Mouse (Mus musculus) heart, postnatal 10 days (tissue): Measurements from ENCODE around the gene Ccdc33. TPM values are rescaled to one million over a fixed set of nuclear protein-coding genes. Genes with fewer than 3 reads are reported as not detected.

ENCODE experiments used
- DNase-seq, 2 experiments: peaks; one replicate each; pipeline ENCODE4 v3.0.0; 2021
- intact Hi-C: fragments of 180-260 bp; cut with DNase I; formaldehyde crosslinking; loops from one replicate; pipeline ENCODE4 v1.15.1; 2025
- total RNA-seq, 2 experiments: library from RNA; stranded (reverse); gene quantifications; 2 replicates each; pipeline ENCODE4 v1.2.3; 2021

The Ccdc33 gene
- total RNA-seq, 2 experiments from 2014 or later = not detected

DNA sequence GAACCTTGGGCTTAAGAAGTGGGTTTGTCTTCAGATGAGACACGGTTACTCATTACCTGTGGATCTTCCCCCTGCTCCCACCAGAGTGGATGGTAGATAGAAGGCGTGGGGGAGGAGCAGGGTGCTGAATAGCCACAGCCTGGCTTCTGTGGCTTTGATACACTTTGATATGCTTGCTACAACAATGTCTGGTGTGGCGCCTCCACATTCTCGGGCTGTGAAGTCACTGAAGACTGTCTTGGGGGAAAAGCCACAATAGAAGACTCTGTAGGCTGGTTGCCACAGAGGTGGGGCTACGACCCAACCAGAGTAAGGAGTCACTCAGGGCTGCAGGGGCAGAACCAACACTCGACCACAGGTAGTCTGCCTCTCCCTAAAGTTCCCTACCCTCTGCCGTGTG is 13.1 kb upstream of the Ccdc33 start:
- no peak for DNase-seq
- intact Hi-C loops = no loop called here

DNA sequence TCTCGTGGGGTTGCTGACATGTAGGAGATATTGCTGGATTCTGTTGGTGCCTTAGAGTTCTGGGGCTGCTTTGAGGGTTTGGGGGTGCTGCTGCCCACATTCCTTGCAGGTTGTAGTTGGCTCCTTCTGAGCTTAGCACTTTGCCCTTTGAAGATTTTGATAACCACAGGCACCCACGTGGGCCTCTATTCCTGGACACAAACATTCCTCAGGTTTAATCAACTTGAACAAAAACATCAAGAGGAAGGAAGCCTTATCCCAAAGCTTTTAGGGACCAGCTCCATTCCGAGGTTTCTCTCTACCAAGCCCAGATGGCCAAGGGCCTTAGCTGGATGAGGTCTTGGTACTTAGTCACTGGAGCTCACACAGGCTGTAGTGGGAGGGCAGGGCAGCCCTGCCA is 12.3 kb upstream of the Ccdc33 start:
- no peak for DNase-seq
- intact Hi-C loops = no loop called here

DNA sequence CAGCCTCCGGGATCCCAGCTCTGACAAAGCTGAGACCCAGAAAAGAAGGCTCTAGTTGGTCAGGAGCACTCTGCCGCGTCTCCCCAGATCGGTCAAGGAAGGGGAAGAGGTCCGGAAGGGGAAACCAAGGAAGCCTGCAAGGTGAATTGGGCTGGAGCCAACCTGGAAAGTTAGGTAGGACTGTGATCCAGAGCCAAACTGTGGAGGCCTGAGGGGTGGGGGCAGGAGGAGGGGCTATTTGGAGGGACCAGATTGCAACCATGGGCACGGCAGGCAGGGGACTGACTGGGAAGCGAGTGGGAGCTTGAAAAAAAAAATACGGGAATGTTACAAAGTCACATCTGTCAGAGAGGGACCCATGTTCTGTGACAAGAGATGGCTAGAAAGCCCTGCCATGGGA is 10.9 kb upstream of the Ccdc33 start:
- DNase-seq = no peak
- intact Hi-C loops = no loop called here

DNA sequence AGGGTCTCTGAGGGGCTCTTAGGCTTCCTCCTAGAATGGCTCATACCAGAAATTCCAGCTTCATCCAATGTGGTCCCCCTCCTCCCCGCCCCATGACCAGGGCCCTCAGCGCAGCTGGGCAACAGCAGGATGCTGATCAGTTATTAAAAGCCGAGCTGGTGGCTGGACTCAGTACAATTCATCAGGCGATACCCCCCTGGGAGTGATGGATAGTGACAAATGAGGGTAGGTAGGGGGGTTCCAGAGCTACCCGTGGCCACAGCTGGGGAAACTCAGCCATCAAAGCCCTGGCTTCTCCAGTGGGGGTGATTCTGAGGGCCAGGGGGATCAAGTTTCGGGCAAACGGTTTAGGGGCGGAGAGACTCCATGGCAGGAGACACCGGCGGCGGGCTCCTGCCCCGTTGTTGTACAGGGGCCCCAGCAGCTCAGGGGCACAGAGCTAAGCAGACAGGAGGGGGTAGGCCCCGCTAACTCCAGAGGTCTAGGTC is 10.3 kb upstream of the Ccdc33 start:
- DNase-seq = no peak
- intact Hi-C loops = no loop called here

DNA sequence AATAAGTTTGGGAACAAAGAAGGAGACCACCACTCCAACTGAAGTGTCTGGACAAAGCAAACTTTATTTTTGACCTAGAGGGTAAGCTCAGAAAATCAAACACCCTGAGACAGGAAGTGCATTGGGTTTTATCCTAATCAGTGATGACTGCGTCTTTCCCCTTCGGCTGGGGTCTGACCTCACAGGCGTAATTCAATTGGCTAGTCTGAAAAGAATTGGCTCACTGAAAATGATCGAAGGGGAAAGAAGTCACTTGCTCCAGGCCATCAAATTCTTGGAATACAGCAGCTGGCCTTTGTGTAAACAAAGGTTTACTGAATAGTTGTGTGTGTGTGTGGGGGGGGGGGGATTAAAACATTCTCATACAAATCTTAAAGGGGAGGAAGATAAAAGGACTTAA is 7.2 kb upstream of the Ccdc33 start:
- no peak for DNase-seq
- intact Hi-C loops = no loop called here

DNA sequence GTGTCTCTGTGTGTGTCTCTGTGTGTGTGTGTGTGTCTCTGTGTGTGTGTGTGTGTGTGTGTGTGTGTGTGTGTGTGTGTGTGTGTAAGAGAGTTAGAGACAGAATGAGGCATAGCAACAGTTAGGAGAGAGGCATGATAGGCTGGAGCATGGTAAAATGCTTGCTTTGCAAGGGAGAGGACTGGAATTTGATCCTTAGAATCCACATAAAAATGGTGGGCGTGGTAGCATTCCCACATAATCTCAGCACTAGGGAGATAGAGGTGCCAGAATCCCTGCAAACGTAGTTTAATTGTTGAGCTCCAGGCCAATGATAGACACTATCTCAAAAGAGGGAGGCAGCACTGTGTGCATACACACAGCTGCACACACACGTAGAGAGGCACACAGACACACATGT is 6.5 kb upstream of the Ccdc33 start:
- intact Hi-C loops = no loop called here
- no peak for DNase-seq

DNA sequence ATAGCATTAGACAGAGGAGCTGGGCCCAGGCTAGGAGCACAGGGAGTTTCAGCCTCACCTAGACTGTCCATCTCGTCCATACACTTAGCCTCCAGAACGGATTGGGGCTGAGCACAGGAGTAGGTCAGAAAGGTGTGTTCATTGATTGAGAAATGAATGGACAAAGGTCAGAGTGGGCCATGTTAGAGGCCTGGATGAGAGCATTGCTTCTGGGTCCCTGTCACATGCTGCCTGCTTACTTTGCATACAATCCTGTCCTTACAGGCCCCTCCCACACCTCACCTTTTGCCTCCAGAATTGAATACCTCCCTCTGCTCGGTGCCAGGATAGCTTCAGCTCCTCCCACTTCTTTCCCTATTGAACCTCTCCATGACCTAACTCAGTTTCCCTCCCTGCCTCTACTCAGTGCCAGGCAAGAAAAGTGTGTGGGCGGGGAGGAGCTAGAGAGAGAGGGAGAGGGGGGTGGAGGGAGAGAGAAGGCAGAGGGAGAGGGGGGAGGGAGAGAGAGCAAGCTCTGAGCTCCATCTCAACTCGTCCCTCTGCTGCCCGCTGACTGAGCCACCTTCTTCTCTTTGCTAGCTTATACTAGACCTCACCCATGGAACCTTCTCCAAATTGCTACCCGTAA is 2.5 kb downstream of the Ccdc33 start:
- no peak for DNase-seq
- intact Hi-C loops = no loop called here

DNA sequence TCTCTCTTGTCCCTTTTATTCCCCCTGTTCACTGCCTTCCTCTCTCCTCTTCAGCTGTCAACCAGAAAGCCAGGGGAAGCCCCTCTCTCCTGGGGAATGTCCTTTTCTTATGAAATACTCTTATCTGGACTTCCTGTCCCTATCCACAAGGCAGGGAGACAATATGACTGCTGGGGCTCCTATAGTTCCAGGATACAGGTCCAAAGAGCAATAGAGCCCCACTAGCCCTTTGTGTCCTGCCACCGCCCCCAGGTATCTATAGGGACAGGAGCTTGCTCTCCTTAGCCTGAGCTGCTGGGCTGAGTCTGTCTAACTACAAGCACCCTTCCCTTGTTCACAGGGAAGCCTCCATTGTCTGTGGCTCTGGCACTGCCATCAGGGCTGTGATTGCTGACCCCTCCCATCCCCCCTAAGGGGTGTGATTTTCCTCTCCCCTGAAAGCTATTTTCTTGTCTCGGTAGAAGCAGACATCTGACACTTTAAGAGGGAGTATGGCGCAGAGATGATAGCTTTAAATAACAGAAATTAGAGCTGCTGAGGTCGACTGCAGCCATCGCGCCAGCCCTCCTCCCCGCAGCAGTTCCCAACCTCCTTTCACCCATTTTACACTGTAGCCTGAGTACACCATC is 3.2 kb downstream of the Ccdc33 start:
- intact Hi-C loops = no loop called here

DNA sequence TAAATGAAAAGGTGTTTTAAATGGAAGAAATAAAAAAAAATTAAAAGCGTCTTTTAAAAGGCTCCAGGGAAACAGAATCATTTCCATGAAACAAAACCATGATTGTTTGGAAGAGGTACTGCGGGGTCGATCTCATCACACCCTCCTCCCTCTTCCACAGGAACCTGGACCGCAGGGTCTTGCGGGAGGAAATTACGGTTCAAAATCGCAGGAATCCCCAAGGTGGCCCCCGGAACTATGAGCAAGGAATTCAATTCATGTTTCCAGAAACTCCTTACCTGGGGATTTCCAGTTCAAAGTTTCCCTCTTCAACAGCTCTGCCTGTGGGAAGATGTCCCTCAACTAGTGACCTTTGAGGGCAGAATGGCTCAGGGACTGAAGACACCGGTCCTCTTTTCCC is 4.6 kb downstream of the Ccdc33 start:
- intact Hi-C loops = no loop called here
- DNase-seq = no peak

More for the DNA sequence above, 3.2 kb downstream of the Ccdc33 start:
- no peak for DNase-seq

DNA sequence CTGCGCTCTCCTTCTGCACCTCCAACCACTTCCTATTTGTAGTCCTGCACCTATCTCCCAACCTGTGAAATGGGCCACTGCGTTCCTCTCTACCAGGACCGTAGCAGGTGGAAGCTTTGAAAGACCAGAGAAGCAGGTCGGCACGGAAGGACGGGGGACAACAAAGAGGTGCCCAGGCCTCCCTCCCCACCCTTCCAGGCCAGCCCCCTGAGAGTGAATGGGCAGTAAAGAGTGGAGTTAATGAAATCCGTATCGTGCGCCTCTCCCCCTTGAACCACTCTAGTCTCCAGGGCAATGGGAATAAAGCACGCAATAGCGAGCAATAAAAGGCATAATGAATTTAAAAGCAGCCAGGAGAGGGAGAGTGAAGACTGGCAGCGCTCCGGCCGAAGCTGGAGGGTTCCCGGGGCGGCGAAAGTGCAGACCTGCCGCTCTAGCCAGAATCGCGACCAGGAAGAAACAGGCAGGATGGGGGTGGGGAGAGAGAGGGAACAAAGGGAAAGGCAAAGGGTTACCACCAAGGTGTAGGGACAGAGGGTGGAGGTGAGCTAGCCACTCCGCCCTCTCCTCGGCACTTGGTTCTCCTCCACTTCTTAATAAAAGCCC is 5.2 kb downstream of the Ccdc33 start:
- DNase-seq = peak in 1 of 2 experiments; percentile 22
- intact Hi-C loops = no loop called here

DNA sequence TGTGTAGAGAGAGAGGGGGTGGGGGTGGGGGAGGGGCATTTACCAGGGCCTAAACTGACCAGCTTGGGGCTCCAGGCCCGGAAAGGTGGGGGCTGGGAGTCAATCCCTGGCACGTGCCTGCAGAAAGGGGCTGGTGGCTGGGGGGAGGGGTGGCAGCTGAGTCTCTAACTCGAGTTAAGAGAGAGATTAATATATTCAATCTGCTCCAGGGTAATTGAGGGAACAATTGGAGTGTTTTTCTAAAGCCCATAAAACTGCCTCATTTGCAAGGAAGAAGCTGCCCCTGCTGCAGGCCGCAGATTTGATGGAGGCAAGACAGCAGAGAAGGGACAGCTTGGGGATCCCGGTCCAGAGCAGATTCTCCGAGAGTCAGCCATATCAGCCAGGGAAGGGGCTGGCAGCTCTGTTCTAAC is 5.8 kb downstream of the Ccdc33 start:
- DNase-seq = no peak
- intact Hi-C loops = no loop called here

DNA sequence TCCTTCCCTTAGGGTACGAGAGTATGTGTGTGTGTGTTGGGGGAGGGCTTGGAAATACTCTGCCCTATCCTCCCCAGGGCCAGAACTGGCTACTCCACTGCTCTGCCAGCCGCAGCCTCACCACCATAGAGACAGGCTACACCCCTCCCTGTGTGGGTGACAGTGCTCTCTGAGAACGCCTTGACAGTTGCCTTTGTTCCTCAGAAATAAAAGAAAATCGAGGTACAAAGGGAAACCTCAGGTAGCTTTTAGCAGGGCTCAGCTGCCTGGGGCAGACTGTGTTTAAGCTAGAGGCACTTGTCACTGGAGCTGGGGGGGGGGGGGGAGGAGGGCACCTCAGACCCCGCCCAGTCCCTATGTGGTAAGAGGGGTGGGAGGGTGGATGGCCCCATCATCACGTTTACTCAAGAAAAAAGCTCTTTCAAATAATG is 6.3 kb downstream of the Ccdc33 start:
- no peak for DNase-seq
- intact Hi-C loops = no loop called here

DNA sequence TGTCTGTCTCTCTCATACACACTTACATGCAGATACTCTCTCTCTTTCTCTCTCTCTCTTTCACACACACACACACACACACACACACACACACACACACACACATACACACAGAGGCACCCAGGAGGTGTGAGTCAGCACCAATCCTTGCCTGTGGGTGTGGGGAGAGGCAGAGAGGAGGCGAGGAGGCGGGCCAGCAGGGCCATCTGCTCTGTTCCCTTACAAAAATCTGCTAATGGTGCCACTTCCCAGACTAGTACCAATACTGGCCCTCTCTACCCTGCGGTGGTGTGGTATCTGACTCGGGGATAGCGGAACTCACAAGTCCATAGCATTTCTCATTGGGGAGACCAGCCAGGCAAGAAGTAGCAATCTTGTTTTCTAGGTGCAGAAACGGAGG is 7.2 kb downstream of the Ccdc33 start:
- intact Hi-C loops = no loop called here
- DNase-seq = peak in 1 of 2 experiments; percentile 21

DNA sequence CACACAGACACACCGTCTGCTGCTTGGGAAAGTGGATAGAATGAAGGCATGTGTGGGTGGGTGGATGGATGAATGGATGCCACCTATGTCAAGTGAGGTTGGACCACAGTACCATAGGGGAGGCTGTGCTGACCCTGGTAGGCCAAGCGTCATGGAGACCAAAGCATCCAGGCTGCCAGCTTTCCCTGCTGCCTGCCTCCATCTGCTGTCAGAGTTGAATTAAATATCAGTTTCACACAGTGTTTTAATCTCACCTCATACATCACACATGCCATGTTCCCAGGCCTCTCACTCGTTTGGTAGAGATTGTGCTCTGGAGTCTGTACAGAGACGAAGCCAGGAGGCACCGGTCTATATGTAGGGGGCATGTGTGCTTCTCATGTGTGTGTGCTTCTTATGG is 7.8 kb downstream of the Ccdc33 start:
- intact Hi-C loops = no loop called here

DNA sequence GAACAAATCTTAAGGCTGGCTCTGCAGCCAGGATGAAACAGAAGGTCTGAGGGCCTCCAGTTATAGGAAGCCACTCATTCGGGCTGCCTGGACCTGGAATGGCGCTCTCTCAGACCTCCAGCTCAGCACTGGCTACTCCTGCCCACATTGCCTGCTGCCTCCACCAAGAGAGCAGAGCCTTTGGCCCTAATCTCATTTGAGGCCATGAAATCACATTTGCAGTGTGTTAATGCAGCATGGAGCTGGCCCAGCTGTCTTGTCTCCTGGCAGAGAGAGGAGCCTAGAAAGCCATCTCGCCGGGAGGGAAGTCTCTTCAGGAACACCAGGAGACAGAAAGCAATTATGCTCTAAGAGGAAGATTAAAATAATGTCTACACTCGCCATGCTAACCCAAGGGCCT is 11.1 kb downstream of the Ccdc33 start:
- peak; percentile 22 to 27 for DNase-seq
- intact Hi-C loops = no loop called here

More for the DNA sequence above, 7.8 kb downstream of the Ccdc33 start:
- no peak for DNase-seq

DNA sequence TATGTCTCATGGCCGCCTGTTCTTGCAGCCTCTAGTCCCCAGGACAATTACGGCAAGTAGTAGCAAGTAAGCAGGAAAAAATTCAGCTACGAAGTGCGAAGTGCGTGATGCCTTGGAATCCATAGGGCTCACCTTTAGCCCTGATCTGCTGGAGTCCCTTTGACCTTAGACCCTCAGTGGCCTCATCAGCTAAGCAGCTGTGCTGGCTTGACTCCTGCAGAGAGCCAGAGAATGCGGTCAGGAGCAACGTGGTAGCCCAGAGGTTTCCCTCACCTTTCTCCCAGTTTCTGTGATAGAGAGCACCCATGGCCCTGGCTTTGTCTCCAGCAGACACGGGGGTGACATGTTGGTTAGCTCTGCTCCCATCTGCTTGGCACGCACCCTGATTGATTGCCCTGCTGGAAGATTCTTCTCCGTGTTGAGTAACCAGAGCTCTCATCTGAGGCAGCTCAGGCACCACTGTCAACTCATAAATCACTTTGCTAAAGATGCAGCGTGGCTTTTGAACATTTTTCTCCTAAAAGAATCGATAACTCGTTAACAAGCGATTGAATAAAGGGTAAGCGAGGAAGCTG is 12.9 kb downstream of the Ccdc33 start:
- intact Hi-C loops = no loop called here
- DNase-seq = no peak

DNA sequence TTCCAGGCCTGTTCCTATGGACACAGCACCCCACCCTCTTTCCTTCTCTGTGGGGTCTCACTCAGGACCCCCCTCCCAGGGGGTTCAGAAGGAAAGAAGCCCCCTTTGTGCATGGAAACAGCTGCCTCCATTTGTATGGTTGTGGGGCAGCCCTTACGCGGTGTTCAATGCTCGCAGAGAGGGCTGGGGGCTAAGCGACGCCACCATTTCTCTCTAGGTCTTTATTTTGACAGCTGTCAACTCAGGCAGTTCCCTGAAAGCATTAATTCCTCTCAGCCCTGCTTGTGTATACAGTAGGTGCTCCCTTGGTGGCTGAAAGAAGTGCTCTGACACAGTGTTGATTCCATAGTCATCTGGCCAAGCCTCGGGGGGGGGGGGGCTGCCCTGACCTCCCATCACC is 15.0 kb downstream of the Ccdc33 start:
- DNase-seq = no peak
- intact Hi-C loops = no loop called here

DNA sequence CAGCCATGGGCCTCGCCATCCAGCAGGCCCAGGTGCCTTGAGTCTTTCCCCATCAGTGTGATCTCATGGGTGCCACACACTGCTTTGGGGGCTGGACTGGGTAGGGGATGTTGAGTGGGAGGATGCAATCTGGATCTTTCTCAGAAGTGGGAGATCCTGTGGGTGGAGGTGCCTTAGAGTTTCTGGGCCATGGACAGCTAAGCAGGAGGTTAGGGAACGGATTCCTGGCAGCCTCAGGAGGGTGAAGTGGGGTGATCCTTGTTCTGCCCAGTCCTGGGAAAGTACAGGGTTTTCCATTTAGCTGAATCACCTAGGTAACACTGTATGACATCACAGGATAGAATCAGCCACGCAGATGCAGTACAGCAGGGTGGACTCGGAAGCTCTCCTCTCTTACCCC is 16.6 kb downstream of the Ccdc33 start:
- DNase-seq = no peak
- intact Hi-C loops = no loop called here

DNA sequence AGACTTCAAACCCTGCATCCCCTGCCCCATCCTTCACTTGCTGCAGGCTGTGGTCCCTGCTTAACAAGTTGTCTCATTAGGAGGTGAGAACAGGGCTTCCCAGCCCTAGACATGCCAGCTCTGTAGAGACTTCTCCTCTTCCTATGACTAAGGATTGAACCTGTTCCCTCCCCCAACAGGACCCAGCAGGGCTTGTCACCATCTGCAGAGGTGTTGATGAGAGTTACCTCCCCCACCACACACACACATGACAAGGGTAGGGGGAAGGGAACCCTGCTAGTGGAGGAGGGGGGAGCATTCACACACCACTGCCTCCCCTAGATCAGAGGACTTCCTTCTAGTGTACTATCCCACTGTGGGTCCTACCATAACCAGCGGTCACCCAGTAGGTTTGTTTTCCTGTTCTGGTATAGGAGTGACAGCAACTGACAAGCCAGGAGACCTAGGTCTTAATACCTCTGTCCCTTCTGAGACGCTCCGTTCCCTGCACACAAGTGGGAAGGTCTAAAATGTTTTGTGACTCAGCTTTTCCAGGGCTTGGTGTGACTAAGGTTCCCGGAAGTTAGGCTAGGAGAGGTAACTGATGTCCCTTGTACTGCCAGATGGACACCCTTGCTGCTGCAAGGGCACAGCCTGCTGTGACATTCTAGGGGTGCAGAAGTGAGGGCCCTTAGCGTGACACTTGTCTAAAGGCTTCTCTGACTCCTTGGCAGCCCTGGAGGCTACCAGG is 18.6 kb downstream of the Ccdc33 start:
- intact Hi-C loops = no loop called here
- no peak for DNase-seq

DNA sequence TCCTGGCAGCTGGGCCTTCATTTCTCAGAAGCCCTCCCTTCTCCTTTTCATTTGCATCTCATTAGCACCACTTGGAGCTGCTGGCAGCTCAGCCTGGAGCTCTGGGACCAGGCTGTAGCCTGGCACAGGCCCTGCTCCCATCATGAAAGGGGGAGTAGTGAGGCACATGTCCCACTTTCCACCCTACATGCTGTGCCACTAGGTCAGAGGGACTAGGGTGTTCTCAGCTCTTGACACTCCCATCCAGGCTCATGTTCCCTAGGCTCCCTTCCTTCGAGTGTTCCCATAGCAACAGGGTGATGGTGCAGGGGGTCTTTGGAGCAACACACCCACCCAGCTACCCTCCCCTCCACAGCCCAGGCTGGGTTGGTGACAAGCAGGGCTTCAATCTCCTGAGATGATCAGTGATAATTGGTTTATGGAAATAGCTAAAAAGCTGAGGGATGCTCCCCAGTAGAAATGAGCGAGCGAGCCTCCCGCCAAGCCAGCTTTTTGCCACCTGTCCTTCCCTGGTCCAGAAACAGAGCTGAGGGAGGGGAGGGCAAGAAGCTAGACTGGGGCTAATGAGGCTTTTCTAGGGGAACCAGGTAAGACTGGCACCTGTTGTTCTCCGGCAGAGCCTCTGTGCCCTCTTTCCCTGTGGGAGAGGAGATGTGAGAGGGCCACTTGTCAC is 21.9 kb downstream of the Ccdc33 start:
- intact Hi-C loops = no loop called here
- no peak for DNase-seq

DNA sequence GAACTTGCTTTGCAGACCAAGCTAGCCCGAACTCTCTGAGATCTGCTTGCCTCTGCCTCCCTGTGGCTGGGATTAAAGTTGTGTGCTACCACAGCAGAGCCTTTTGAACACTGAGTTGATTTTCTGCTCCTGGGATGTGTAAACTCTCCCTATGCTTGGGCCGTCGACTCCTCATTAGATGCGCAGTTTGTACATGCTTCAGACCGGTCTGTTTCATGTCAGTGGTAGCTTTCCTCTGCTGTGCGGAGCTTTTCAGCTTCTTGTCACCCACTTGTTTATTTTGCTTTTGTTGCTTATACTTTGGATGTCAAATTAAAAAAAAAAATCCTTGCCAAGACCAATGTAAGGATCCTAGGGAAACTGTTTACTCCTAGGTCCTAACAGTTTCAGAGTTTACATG is 22.6 kb downstream of the Ccdc33 start:
- DNase-seq = no peak
- intact Hi-C loops = no loop called here
